Mouse (Mus musculus): Measurements from ENCODE around the gene Pax9. TPM values are rescaled to one million over a fixed set of nuclear protein-coding genes. Genes with fewer than 3 reads are reported as not detected.
A peak's percentile ranks its signal among the peaks of the same experiment; 100 is the strongest.

Gene Pax9
- polyA plus RNA-seq, 1 experiment from 2014 or later = not detected

- Histone ChIP-seq H3K4me1 (ENCODE audit: control insufficient read depth in 2 of 2, insufficient read depth in 2 of 2, low read length in 2 of 2) (peaks cover 17 to 29% of the 10 kb centered on the region in 2 experiments; a peak in 3 of 4 replicates), H3K4me2 (ENCODE audit: low read length) (no peak overlapping the region), H3K27me3 (ENCODE audit: control insufficient read depth, insufficient read depth, low read length) (peaks cover 100% of the 10 kb centered on the region), H3K4me3 (ENCODE audit: control insufficient read depth in 1 of 2, insufficient read depth in 1 of 2, low read depth in 1 of 2, low read length in 2 of 2) (no peak overlapping the region), H3K27ac (replicated peaks in 1 of 2; ENCODE audit: control insufficient read depth in 1 of 2, insufficient read depth in 1 of 2, low read depth in 2 of 2, low read length in 2 of 2) (no peak overlapping the region), H3K9me3 (ENCODE audit: control insufficient read depth, low read length) (no peaks in the 10 kb centered on the region), H3K36me3 (ENCODE audit: control insufficient read depth, insufficient read depth, low read length) (no peaks in the 10 kb centered on the region), H3K9ac (ENCODE audit: low read length) (no peak overlapping the region)
- 7% methylated on average over 14 of the region's 14 CpGs for WGBS
- no peak for ATAC-seq (ENCODE audit: insufficient number of reproducible peaks, insufficient read depth, low FRiP score, low read depth)
Measured at GRCm38 (mm10) chr12:56693411-56694098, 2.0 kb downstream of the Pax9 start.

GRCm38 (mm10) chr12:56694361-56694760 lies 2.8 kb downstream of the Pax9 start:
- Histone ChIP-seq H3K4me3 (ENCODE audit: control insufficient read depth in 1 of 2, insufficient read depth in 1 of 2, low read depth in 1 of 2, low read length in 2 of 2) (no peak overlapping the region; a peak in 1 of 4 replicates), H3K4me2 (ENCODE audit: low read length) (no peak overlapping the region), H3K9ac (ENCODE audit: low read length) (no peak overlapping the region), H3K36me3 (ENCODE audit: control insufficient read depth, insufficient read depth, low read length) (no peaks in the 10 kb centered on the region), H3K4me1 (ENCODE audit: control insufficient read depth in 2 of 2, insufficient read depth in 2 of 2, low read length in 2 of 2) (peaks cover 17 to 29% of the 10 kb centered on the region in 2 experiments; a peak in 3 of 4 replicates), H3K27ac (replicated peaks in 1 of 2; ENCODE audit: control insufficient read depth in 1 of 2, insufficient read depth in 1 of 2, low read depth in 2 of 2, low read length in 2 of 2) (no peak overlapping the region), H3K27me3 (ENCODE audit: control insufficient read depth, insufficient read depth, low read length) (peaks cover 98% of the 10 kb centered on the region), H3K9me3 (ENCODE audit: control insufficient read depth, low read length) (no peaks in the 10 kb centered on the region)
- ATAC-seq (ENCODE audit: insufficient number of reproducible peaks, insufficient read depth, low FRiP score, low read depth) = no peak
- 3% methylated on average over 14 of the region's 14 CpGs for WGBS

- Histone ChIP-seq H3K27me3 (ENCODE audit: control insufficient read depth, insufficient read depth, low read length) (peaks cover 98% of the 10 kb centered on the region), H3K4me3 (ENCODE audit: control insufficient read depth in 1 of 2, insufficient read depth in 1 of 2, low read depth in 1 of 2, low read length in 2 of 2) (peak overlapping the region in 1 of 2 experiments; percentile 47; a peak in 2 of 4 replicates), H3K4me1 (ENCODE audit: control insufficient read depth in 2 of 2, insufficient read depth in 2 of 2, low read length in 2 of 2) (peaks cover 17 to 28% of the 10 kb centered on the region in 2 experiments; a peak in 3 of 4 replicates), H3K27ac (replicated peaks in 1 of 2; ENCODE audit: control insufficient read depth in 1 of 2, insufficient read depth in 1 of 2, low read depth in 2 of 2, low read length in 2 of 2) (no peak overlapping the region), H3K9me3 (ENCODE audit: control insufficient read depth, low read length) (no peaks in the 10 kb centered on the region), H3K36me3 (ENCODE audit: control insufficient read depth, insufficient read depth, low read length) (no peaks in the 10 kb centered on the region), H3K4me2 (ENCODE audit: low read length) (peak overlapping the region; percentile 78), H3K9ac (ENCODE audit: low read length) (no peak overlapping the region)
- 2% methylated on average over 11 of the region's 11 CpGs for WGBS
- ATAC-seq (ENCODE audit: insufficient number of reproducible peaks, insufficient read depth, low FRiP score, low read depth) = no peak
Measured at GRCm38 (mm10) chr12:56694936-56695335, 3.4 kb downstream of the Pax9 start.

GRCm38 (mm10) chr12:56695358-56696173 lies 4.0 kb downstream of the Pax9 start:
- Histone ChIP-seq H3K4me1 (ENCODE audit: control insufficient read depth in 2 of 2, insufficient read depth in 2 of 2, low read length in 2 of 2) (peaks cover 17 to 23% of the 10 kb centered on the region in 2 experiments; a peak in 3 of 4 replicates), H3K36me3 (ENCODE audit: control insufficient read depth, insufficient read depth, low read length) (no peaks in the 10 kb centered on the region), H3K27me3 (ENCODE audit: control insufficient read depth, insufficient read depth, low read length) (peaks cover 97% of the 10 kb centered on the region), H3K9me3 (ENCODE audit: control insufficient read depth, low read length) (no peaks in the 10 kb centered on the region), H3K4me3 (ENCODE audit: control insufficient read depth in 1 of 2, insufficient read depth in 1 of 2, low read depth in 1 of 2, low read length in 2 of 2) (peak overlapping the region; percentile 40 to 47), H3K9ac (ENCODE audit: low read length) (no peak overlapping the region), H3K27ac (replicated peaks in 1 of 2; ENCODE audit: control insufficient read depth in 1 of 2, insufficient read depth in 1 of 2, low read depth in 2 of 2, low read length in 2 of 2) (no peak overlapping the region), H3K4me2 (ENCODE audit: low read length) (peak overlapping the region; percentile 78)
- peak; percentile 83 for ATAC-seq (ENCODE audit: insufficient number of reproducible peaks, insufficient read depth, low FRiP score, low read depth)
- under 1% methylated on average over 41 of the region's 41 CpGs for WGBS

GRCm38 (mm10) chr12:56696174-56697010 lies 4.8 kb downstream of the Pax9 start:
- H3K4me1 ChIP-seq (ENCODE audit: control insufficient read depth in 2 of 2, insufficient read depth in 2 of 2, low read length in 2 of 2) = peaks cover 17 to 20% of the 10 kb centered on the region in 2 experiments; a peak in 3 of 4 replicates
- peak overlapping the region; percentile 40 to 47 for H3K4me3 ChIP-seq (ENCODE audit: control insufficient read depth in 1 of 2, insufficient read depth in 1 of 2, low read depth in 1 of 2, low read length in 2 of 2)
- H3K27me3 ChIP-seq (ENCODE audit: control insufficient read depth, insufficient read depth, low read length) = peaks cover 96% of the 10 kb centered on the region
- WGBS = under 1% methylated on average over 55 of the region's 57 CpGs
- no peaks in the 10 kb centered on the region for H3K36me3 ChIP-seq (ENCODE audit: control insufficient read depth, insufficient read depth, low read length)
- no peak overlapping the region for H3K27ac ChIP-seq (replicated peaks in 1 of 2; ENCODE audit: control insufficient read depth in 1 of 2, insufficient read depth in 1 of 2, low read depth in 2 of 2, low read length in 2 of 2)
- H3K9me3 ChIP-seq (ENCODE audit: control insufficient read depth, low read length) = no peaks in the 10 kb centered on the region
- H3K4me2 ChIP-seq (ENCODE audit: low read length) = peak overlapping the region; percentile 78
- no peak for ATAC-seq (ENCODE audit: insufficient number of reproducible peaks, insufficient read depth, low FRiP score, low read depth)
- H3K9ac ChIP-seq (ENCODE audit: low read length) = no peak overlapping the region

- Histone ChIP-seq H3K4me3 (ENCODE audit: control insufficient read depth in 1 of 2, insufficient read depth in 1 of 2, low read depth in 1 of 2, low read length in 2 of 2) (peak overlapping the region; percentile 25 to 47), H3K27me3 (ENCODE audit: control insufficient read depth, insufficient read depth, low read length) (peaks cover 94% of the 10 kb centered on the region), H3K27ac (replicated peaks in 1 of 2; ENCODE audit: control insufficient read depth in 1 of 2, insufficient read depth in 1 of 2, low read depth in 2 of 2, low read length in 2 of 2) (no peak overlapping the region), H3K9ac (ENCODE audit: low read length) (no peak overlapping the region), H3K36me3 (ENCODE audit: control insufficient read depth, insufficient read depth, low read length) (no peaks in the 10 kb centered on the region), H3K4me1 (ENCODE audit: control insufficient read depth in 2 of 2, insufficient read depth in 2 of 2, low read length in 2 of 2) (peaks cover 15 to 17% of the 10 kb centered on the region in 2 experiments; a peak in 3 of 4 replicates), H3K4me2 (ENCODE audit: low read length) (peak overlapping the region; percentile 78), H3K9me3 (ENCODE audit: control insufficient read depth, low read length) (no peaks in the 10 kb centered on the region)
- WGBS = 2% methylated on average over 36 of the region's 36 CpGs
- ATAC-seq (ENCODE audit: insufficient number of reproducible peaks, insufficient read depth, low FRiP score, low read depth) = no peak
Measured at GRCm38 (mm10) chr12:56697011-56697740, 5.6 kb downstream of the Pax9 start.
